8 mouse cellular contexts compared by ENCODE assay signal in genomic region chr4:151073108-151073744, GRCm38 (mm10).
A peak's percentile ranks its signal among the peaks of the same experiment; 100 is the strongest.
DNase-seq lines count a peak whose midpoint lies in the region.

No protein-coding gene starts in this region.

- DNase-seq in adipocyte (ENCODE audit: low spot score), result peak; percentile 75
- peak; percentile 81 for DNase-seq in cerebellum, adult 9-11 months
- peak; percentile 34 to 73 for DNase-seq in frontal cortex, postnatal 14 days (ENCODE audit: low spot score in 2 of 2)
- peak; percentile 75 for DNase-seq in induced T-regulatory cell, adult 2 months (ENCODE audit: low read depth)
- DNase-seq in left cerebral cortex, adult 11 months (ENCODE audit: low spot score), result peak; percentile 55
- DNase-seq in mesoderm, embryonic 11.5 days (ENCODE audit: low read depth, low spot score), result peak; percentile 69
- DNase-seq in right cerebral cortex, postnatal 10 days (ENCODE audit: low spot score in 2 of 2), result peak; percentile 80 to 86
- DNase-seq in yolk sac, embryonic 10.5 days (ENCODE audit: low spot score), result peak; percentile 32

Comparison
In these comparisons a context has a peak if more than half of its experiments do, and no peak if none do; other contexts are left out.
1. Peak in every context shown above with its lines: DNase-seq.
2. DNase-seq: peak in every context shown above with its lines; median percentile 83 in right cerebral cortex, postnatal 10 days; 81 in cerebellum, adult 9-11 months; 75 in adipocyte; 75 in induced T-regulatory cell, adult 2 months; 69 in mesoderm, embryonic 11.5 days; 55 in left cerebral cortex, adult 11 months; 54 in frontal cortex, postnatal 14 days; 32 in yolk sac, embryonic 10.5 days.